Mouse (Mus musculus) mouse trophoblast stem cell (cell line): ENCODE measurements around the gene Heg1.

ENCODE experiments used
- in situ Hi-C, 2 experiments: fragments of 300-500 bp; cut with MseI, MboI; formaldehyde crosslinking; loops; 2 replicates in 1 of 2; 3 replicates in 1 of 2; pipeline ENCODE4 v1.15.1; 2025

Gene Heg1

DNA sequence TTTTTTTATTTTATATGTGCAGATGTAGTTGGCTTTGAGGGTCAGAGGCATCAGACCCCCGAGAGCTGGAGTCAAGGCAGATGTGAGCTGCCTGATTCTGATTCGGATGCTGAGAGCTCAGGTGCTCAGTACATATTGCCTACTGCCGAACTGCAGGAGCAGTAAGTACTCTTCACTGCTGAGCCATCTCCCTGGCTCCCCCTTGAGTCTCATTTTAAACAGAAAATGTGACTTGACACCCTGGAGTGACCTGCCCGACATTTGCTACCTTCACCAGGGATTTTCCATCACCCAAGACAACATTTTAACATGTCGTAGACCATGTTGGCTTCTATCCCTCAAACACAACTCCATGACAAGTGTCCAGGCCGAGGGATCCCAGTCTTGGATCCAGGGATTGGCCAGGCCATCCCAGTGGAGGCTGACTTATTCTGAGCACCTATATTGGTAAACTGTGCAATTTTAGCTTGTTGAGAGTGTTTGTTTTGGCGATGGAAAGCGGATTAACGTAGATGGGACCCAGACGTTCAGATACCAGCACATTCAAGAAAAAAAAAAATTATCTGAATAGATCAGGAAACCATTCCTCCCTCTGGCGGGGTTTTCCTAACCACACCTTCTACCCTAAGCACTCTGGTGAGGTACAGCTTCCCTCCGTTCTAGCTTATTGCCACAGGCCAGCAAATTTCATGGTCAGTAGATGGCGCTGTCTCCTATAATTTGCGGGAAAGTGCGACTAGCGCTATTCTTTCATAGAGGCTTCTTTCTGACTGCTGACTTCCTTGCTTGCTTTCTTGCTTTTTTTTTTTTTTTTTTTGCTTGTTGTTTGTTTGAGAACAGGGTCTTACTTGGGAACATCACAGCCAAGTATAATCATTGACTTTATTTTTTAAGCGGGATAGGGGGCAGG, 136.4 kb downstream of the Heg1 start:
- in situ Hi-C loops, result loop anchor here (5.0 to 25.0 kb wide), 4 partner anchors 132 to 292 kb away; no protein-coding TSS in a partner anchor
